Mouse (Mus musculus) MEL (cell line): ENCODE data around the gene S100a5. TPM values are rescaled to one million over a fixed set of nuclear protein-coding genes. Genes with fewer than 3 reads are reported as not detected.

Source experiments
- DNase-seq: peaks from one replicate; pipeline ENCODE4 v3.0.0; 2011; ENCODE audit warnings: low read depth, low spot score
- H3K27ac ChIP-seq: 2 replicates; pipeline ENCODE4 v1.5.1; 2012; ENCODE audit warnings: low read depth, mild to moderate bottlenecking, control low read depth, low read length, moderate library complexity; ENCODE audit not compliant: control insufficient read depth
- H3K27me3 ChIP-seq, 2 experiments: fragments of 150-350 bp in 1 of 2; sonication (generic) in 1 of 2; 2 replicates each; pipeline ENCODE4 v1.6.1; 2012; ENCODE audit warnings: low read length in 2 of 2, mild to moderate bottlenecking in 2 of 2, improper control_type of control experiment in 1 of 2, moderate library complexity in 1 of 2; ENCODE audit not compliant: insufficient read depth in 2 of 2, control insufficient read depth in 1 of 2
- H3K36me3 ChIP-seq, 2 experiments: 2 replicates each; pipeline ENCODE4 v1.6.1; 2012 to 2014; ENCODE audit warnings: low read length in 2 of 2, improper control_type of control experiment in 1 of 2, inconsistent platforms in 1 of 2, mild to moderate bottlenecking in 1 of 2; ENCODE audit not compliant: insufficient read depth in 2 of 2, control insufficient read depth in 1 of 2
- H3K4me1 ChIP-seq, 2 experiments: fragments of 150-350 bp in 1 of 2; sonication (generic) in 1 of 2; 2 replicates each; pipeline ENCODE4 v1.6.1; 2012; ENCODE audit warnings: low read length in 2 of 2, improper control_type of control experiment in 1 of 2, mild to moderate bottlenecking in 1 of 2; ENCODE audit not compliant: insufficient read depth in 2 of 2, control insufficient read depth in 1 of 2
- H3K4me3 ChIP-seq, 2 experiments: fragments of 150-350 bp in 1 of 2; sonication (generic) in 1 of 2; 2 replicates each; pipeline ENCODE4 v1.5.1; 2012; ENCODE audit warnings: low read depth in 2 of 2, low read length in 2 of 2, mild to moderate bottlenecking in 2 of 2, moderate library complexity in 2 of 2, control low read depth in 1 of 2, improper control_type of control experiment in 1 of 2; ENCODE audit not compliant: control insufficient read depth in 1 of 2, insufficient read depth in 1 of 2
- H3K79me2 ChIP-seq: 2 replicates; pipeline ENCODE4 v1.6.1; 2012; ENCODE audit warnings: mild to moderate bottlenecking, low read length, moderate library complexity; ENCODE audit not compliant: control insufficient read depth, poor library complexity, insufficient read depth
- H3K9ac ChIP-seq: 2 replicates; pipeline ENCODE4 v1.6.1; 2012; ENCODE audit warnings: low read depth, mild to moderate bottlenecking, control low read depth, low read length, moderate library complexity; ENCODE audit not compliant: control insufficient read depth, poor library complexity, severe bottlenecking
- H3K9me3 ChIP-seq: fragments of 150-350 bp; sonication (generic); replicated peaks from 2 replicates; pipeline ENCODE4 v1.6.1; 2012; ENCODE audit warnings: mild to moderate bottlenecking, low read length, improper control_type of control experiment, moderate library complexity; ENCODE audit not compliant: insufficient read depth
- BHLHE40 ChIP-seq: IDR thresholded peaks from 2 replicates; pipeline ENCODE4 v1.6.1; 2012; ENCODE audit warnings: low read depth, mild to moderate bottlenecking, inconsistent platforms, low read length, improper control_type of control experiment, borderline replicate concordance
- CHD2 ChIP-seq: IDR thresholded peaks from 2 replicates; pipeline ENCODE4 v1.6.1; 2011; ENCODE audit warnings: low read length, improper control_type of control experiment
- CTCF ChIP-seq, 3 experiments: IDR thresholded peaks in 2 of 3; conservative IDR thresholded peaks in 1 of 3; 2 replicates each; pipeline ENCODE4 v1.5.1; 2011 to 2012; ENCODE audit warnings: low read length in 3 of 3, low read depth in 2 of 3, mild to moderate bottlenecking in 2 of 3, improper control_type of control experiment in 1 of 3, inconsistent platforms in 1 of 3, mixed read lengths in 1 of 3, moderate library complexity in 1 of 3; ENCODE audit not compliant: control insufficient read depth in 1 of 3, insufficient read depth in 1 of 3, poor library complexity in 1 of 3, severe bottlenecking in 1 of 3
- GABPA ChIP-seq: IDR thresholded peaks from 2 replicates; pipeline ENCODE4 v1.6.1; 2012; ENCODE audit warnings: low read depth, mild to moderate bottlenecking, inconsistent platforms, low read length, improper control_type of control experiment, moderate library complexity
- HCFC1 ChIP-seq: IDR thresholded peaks from 2 replicates; pipeline ENCODE4 v1.6.1; 2012; ENCODE audit warnings: low read depth, mild to moderate bottlenecking, inconsistent platforms, low read length, improper control_type of control experiment, moderate library complexity
- MYC ChIP-seq: IDR thresholded peaks from 2 replicates; pipeline ENCODE4 v1.6.1; 2011; ENCODE audit warnings: low read depth, mild to moderate bottlenecking, low read length, improper control_type of control experiment, moderate library complexity
- NELFE ChIP-seq: IDR thresholded peaks from 2 replicates; pipeline ENCODE4 v1.6.1; 2011; ENCODE audit warnings: low read depth, low read length, improper control_type of control experiment
- NRF1 ChIP-seq: IDR thresholded peaks from 2 replicates; pipeline ENCODE4 v1.6.1; 2014; ENCODE audit warnings: low read depth, mild to moderate bottlenecking, inconsistent platforms, low read length, improper control_type of control experiment, moderate library complexity; ENCODE audit not compliant: poor library complexity, insufficient read depth, severe bottlenecking
- POLR2AphosphoS2 ChIP-seq: IDR thresholded peaks from 2 replicates; pipeline ENCODE4 v1.6.1; 2011; ENCODE audit warnings: low read length, improper control_type of control experiment
- POLR2AphosphoS5 ChIP-seq: IDR thresholded peaks from 2 replicates; pipeline ENCODE4 v1.6.1; 2012; ENCODE audit warnings: low read depth, borderline replicate concordance, mild to moderate bottlenecking, inconsistent platforms, low read length, moderate library complexity, mixed read lengths
- RAD21 ChIP-seq: IDR thresholded peaks from 2 replicates; pipeline ENCODE4 v1.6.1; 2011; ENCODE audit warnings: mild to moderate bottlenecking, low read depth, low read length, improper control_type of control experiment
- SMC3 ChIP-seq: IDR thresholded peaks from 2 replicates; pipeline ENCODE4 v1.6.1; 2011; ENCODE audit warnings: low read depth, low read length, improper control_type of control experiment
- TBP ChIP-seq: IDR thresholded peaks from 2 replicates; pipeline ENCODE4 v1.8.0; 2011; ENCODE audit warnings: low read depth, low read length, improper control_type of control experiment
- TCF12 ChIP-seq: IDR thresholded peaks from 2 replicates; pipeline ENCODE4 v1.6.1; 2014; ENCODE audit warnings: low read depth, mild to moderate bottlenecking, inconsistent platforms, low read length, improper control_type of control experiment, moderate library complexity
- USF2 ChIP-seq, 2 experiments: IDR thresholded peaks; 2 replicates each; pipeline ENCODE4 v1.6.1; 2011 to 2012; ENCODE audit warnings: improper control_type of control experiment in 2 of 2, low read length in 2 of 2, borderline replicate concordance in 1 of 2, inconsistent platforms in 1 of 2, low read depth in 1 of 2, mild to moderate bottlenecking in 1 of 2; ENCODE audit not compliant: insufficient read depth in 1 of 2
- ZMIZ1 ChIP-seq: IDR thresholded peaks from 2 replicates; pipeline ENCODE4 v1.6.1; 2012; ENCODE audit warnings: low read depth, mild to moderate bottlenecking, inconsistent platforms, low read length, improper control_type of control experiment, moderate library complexity
- polyA plus RNA-seq, 2 experiments: library from polyadenylated mRNA; stranded (reverse) in 1 of 2; unstranded in 1 of 2; fragments of >175 nt in 1 of 2; fragments of >200 nt in 1 of 2; gene quantifications; 2 replicates each; pipeline versions ENCODE4 v1.2.1 to v1.2.4; 2012; ENCODE audit warnings: low replicate concordance in 2 of 2, low read depth in 1 of 2; ENCODE audit not compliant: insufficient read length in 2 of 2, insufficient read depth in 1 of 2, missing spikeins in 1 of 2
- total RNA-seq: library from RNA; depleted of rRNA; stranded (reverse); fragments of 300-350 nt; gene quantifications from 2 replicates; pipeline ENCODE4 v1.2.3, GENCODE M21; 2012

The S100a5 gene
- total and polyA plus RNA-seq, 3 experiments, result not detected

DNA sequence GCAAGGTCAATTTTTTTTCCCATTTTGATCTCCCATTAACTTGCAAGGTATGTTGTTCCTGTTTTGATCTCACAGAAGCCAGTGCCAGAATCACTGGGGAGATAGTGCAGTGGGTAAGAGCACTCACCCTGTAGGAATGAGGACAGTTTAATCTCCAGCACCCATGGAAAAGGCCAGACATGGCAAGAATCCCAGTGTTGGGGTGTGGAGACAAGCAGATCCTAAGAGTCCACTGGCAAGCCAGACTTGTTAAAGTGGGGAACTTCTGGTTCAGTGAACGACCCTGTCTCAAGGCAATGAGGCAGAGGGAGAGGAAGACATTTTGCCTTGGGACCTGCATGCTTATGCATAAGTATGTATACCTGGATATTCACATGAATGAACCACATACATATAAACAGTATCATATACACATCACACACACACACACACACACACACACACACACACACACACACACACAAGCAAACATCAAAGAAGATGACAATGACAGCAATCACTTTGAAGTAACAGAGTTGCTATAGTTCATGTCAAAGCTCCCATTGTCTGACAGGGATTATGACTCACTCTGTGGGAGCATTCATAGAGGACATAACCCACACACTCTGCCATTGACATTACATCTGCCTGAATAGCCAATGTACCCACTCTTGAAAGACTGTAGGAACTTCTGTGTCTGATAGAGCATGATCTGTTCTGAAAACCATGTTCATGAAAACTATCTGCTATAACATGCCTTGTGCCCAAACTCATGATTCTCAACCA is 30.4 kb downstream of the S100a5 start:
- no peaks in the 10 kb centered on the region for H3K9me3 ChIP-seq
- H3K79me2 ChIP-seq, result no peaks in the 10 kb centered on the region
- no peaks in the 10 kb centered on the region for H3K36me3 ChIP-seq
- DNase-seq, result no peak
- H3K27ac ChIP-seq, result no peak overlapping the region
- no peak overlapping the region for H3K9ac ChIP-seq
- H3K27me3 ChIP-seq, result peaks cover 3 to 4% of the 10 kb centered on the region in 2 experiments; a peak in 1 of 4 replicates
- TF ChIP-seq SMC3 (no peak), TCF12 (no peak), BHLHE40 (no peak), NRF1 (no peak), NELFE (no peak), ZMIZ1 (no peak), CHD2 (no peak)
- TF ChIP-seq, all 39 proteins: peak for 0
- Histone ChIP-seq H3K4me1 (no peaks in the 10 kb centered on the region), H3K4me3 (no peak overlapping the region)

DNA sequence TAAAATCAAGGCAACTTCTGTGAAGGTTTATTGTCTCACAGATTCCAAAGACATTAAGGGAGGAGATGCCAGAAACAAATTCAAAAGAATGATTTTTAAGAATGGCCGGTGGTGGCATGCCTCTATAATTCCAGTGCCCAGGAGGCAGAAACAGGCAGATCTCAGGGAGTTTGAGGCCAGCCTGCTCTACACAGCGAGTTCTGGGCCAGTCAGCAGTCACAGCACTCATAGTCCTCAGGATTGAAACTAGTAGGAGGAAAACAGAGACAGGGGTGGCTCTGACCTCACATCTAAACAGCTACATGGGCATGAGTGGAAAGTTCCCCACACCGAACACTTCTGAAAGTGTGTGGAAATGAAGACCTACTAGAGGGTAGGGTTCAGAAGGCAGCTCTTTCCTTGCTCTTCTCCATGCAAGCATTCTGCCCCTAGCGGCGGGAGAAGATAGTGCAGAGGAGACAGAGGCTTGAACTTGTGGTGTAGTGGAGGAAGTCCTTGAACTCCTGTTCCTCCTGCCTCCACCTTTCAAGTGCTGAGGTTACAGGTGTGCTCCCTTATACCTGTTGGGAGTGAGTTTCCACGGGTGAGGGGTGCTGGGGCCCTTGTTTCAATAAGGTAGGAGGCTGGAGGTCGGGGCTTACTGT is 31.3 kb downstream of the S100a5 start:
- H3K4me1 ChIP-seq, result no peaks in the 10 kb centered on the region
- no peak overlapping the region for H3K9ac ChIP-seq
- H3K36me3 ChIP-seq, result no peaks in the 10 kb centered on the region
- peak; percentile 83 for DNase-seq
- TF ChIP-seq USF2 (IDR thresholded peaks at IDR 0.05; ENCODE audit: borderline replicate concordance in 1 of 2, insufficient read depth in 1 of 2, low read depth in 1 of 2, low read length in 2 of 2) (no peak), CTCF (IDR thresholded peaks at IDR 0.05 in 2 of 3, conservative IDR thresholded peaks at IDR 0.05 in 1 of 3; ENCODE audit: control insufficient read depth in 1 of 3, insufficient read depth in 1 of 3, low read depth in 2 of 3, low read length in 3 of 3, poor library complexity in 1 of 3, severe bottlenecking in 1 of 3) (peak; percentile 75 to 97 (median 76)), GABPA (no peak), MYC (no peak), POLR2AphosphoS5 (no peak), HCFC1 (no peak), RAD21 (peak; percentile 25), POLR2AphosphoS2 (no peak), TBP (no peak)
- H3K79me2 ChIP-seq, result no peaks in the 10 kb centered on the region
- no peak overlapping the region for H3K27ac ChIP-seq
- no peak overlapping the region for H3K4me3 ChIP-seq
- no peaks in the 10 kb centered on the region for H3K9me3 ChIP-seq
- peaks cover 3 to 4% of the 10 kb centered on the region in 2 experiments; a peak in 1 of 4 replicates for H3K27me3 ChIP-seq
